Mouse (Mus musculus): ENCODE measurements at regions not wholly inside any gene's neighbourhood (a gene's known extent, or its start where the extent isn't known, plus 50 kb on each side); places are given as distances from the start of the nearest gene placed in this dataset.

DNA sequence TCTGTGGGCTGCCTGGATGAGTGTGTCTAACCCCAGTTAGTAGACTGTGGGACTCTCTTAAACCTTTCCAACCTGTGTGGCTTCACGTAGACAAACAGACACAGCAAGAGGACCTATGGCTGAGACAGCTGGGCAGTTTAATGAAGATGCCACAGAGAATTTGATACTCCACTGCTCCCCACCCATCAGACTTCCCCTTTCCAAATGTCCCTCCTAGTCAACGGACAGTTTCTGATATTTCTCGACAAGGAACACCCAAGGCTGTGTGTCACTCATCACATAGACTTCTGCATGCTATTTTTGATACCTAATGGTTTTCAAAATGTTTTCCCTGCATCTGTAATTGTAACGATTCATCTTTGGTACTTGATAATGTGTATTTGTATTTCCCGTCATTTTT lies 120.8 kb downstream of the Fam173b start:
- no peak for TF ChIP-seq EP300 (IDR thresholded peaks at IDR 0.05; ENCODE audit: low read depth)
- TF ChIP-seq CTCF (IDR thresholded peaks at IDR 0.05; ENCODE audit: low read depth): no peak

Measured in liver, postnatal 0 days (tissue).